Mouse (Mus musculus): Measurements from ENCODE around the gene Phyhipl.

Gene Phyhipl

DNA sequence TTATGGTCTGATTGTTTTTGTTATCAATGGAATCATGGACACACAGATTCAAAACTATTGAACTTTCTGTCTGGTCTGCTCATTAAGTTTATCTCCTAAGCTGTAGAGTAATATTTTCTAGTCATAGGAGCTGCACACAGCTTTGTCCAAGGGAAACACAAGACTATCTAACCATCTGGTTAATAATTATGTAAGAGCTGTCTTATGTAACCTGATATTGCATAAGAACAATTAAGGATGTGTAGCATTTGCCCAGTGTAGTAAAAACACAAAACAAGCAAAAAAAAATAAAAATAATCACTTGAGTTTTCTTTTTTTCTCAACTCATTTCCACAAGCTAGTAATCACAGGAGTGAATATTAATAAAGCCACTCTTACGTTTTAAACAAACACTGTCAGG lies 20.5 kb downstream of the Phyhipl start:
- no peak for DNase-seq (ENCODE audit: extremely low spot score, low read depth, low spot score)

DNA sequence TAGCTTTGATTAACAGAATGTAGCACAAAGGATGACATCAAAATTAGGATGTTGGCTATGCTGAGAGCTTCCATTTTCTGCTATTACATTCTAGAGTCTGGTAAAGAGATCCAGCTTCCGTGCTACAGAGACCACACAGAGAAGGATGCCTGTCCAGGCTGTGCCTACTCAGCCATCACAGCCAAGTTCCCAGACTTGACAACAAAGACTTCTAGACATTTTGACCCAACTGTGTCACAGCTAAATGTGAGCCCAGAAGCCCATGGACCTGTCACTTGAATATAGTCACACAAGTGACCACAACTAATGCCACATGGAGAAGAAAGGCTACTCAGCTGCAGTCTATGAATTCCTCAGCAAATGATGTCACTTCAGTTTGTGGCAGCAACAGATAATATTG lies 24.6 kb downstream of the Phyhipl start:
- no peak for DNase-seq (ENCODE audit: extremely low spot score, low read depth, low spot score)

DNA sequence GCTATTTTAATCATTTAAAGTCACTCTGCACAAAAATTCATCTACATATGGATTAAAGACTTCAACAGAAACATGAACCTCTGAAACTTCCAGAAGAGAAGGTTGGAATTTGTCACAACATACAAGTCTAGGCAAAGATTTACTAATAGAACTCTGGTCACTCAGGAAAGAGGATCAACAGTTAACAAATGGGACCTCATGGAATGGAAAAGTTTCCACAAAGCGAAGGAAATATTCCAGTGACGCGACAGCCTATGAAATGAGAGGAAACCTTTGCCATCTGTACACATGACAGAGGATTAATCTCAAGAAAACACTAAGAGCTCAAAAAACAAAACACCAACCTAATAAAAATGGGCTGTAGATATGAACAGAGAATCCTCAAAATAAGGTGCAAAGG lies 32.3 kb downstream of the Phyhipl start:
- DNase-seq (ENCODE audit: extremely low spot score, low read depth, low spot score) = no peak

DNA sequence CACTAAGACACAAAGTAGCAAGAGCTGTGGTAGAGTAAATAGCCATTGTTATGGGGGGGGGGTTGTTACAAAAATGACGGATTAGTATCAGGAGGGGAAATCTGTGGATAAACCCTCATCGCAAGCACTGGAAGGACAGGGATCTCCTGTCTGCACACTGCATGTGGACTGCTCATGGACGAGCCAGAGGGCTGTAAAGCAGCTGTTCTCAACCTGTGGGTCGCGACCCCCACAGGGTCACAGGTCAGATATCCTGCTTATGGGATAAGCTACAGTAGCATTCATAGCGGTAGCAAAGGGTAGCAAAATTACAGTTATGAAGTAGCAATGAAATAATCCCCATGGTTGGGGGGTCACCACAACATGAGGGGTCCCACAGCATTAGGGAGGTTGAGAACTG lies 39.4 kb downstream of the Phyhipl start:
- DNase-seq (ENCODE audit: extremely low spot score, low read depth, low spot score) = no peak

DNA sequence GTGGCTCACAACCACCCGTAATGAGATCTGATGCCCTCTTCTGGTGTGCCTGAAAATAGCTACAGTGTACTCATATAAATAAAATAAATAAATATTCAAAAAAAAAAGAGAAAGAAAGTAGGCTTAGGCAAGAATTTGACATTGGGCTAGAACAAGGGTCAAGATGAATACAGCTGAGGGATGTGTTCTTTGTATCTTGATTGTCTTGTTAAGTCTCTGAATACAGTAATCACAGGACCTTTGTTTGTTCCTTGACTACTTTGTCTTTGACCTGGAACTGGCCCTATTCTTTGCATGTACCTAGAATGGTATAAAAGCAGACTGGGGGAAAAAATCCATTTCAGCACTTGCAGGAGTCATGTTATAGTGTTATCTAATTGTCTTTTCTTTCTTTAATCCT lies 44.1 kb downstream of the Phyhipl start:
- no peak for DNase-seq (ENCODE audit: extremely low spot score, low read depth, low spot score)

DNA sequence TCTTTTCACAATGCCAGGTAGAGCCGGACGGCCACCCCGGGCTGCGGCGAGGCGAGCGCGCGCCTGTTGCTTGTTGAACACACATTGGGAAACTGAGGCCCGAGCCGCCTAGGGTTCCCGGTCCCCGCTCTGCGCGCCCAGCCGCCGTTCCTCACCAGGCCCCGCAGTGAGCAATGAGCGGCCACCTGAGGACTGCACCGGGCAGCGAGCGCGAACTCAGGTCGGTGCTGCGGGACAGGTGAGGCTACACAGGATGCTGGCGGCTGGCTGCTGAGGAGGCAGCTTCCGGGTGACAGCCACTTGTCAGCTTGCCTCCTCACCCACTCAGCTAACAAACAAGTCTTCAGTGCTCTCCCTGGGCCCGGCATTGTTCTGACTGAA lies 55.9 kb downstream of the Phyhipl start:
- no peak for DNase-seq (ENCODE audit: extremely low spot score, low read depth, low spot score)

DNA sequence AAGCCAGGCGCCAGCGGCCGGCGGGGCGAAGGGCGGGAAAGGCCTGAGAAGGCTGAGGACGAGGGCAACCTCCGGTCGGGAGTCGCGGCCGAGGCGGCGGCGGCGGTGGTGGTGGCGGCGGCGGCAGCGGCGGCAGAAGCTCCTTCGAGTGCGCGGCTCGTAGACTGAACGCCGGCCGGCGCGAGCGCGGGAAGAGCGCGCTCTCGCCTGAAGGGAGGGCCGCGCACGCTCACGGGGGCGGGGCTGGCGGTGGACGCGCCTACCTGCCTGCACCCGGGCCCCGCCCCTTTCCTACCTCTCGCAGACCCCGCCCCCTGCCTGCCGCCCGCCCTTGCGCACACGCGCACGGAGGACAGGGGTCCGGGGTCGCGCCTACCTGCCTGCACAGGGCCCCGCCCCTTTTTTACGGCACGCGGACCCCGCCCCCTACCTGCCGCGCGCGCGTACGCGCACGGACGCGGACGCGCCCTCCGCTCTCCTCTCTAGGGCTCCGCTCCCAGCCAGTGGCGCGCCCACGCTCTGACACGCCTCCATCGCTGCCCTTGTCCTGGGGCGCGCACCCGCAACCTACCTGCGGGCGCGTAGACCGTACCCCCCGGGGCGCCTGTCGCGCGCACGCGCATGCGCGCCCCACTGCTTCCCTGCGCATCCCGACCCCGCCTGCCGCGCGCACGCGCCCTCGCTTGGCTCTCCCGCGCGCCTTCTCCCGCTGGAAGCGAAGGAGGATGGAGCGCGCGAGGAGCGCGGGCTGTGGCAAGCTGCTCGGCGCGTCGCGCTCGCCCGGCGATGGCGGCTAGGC lies 56.4 kb downstream of the Phyhipl start:
- no peak for DNase-seq (ENCODE audit: extremely low spot score, low read depth, low spot score)

DNA sequence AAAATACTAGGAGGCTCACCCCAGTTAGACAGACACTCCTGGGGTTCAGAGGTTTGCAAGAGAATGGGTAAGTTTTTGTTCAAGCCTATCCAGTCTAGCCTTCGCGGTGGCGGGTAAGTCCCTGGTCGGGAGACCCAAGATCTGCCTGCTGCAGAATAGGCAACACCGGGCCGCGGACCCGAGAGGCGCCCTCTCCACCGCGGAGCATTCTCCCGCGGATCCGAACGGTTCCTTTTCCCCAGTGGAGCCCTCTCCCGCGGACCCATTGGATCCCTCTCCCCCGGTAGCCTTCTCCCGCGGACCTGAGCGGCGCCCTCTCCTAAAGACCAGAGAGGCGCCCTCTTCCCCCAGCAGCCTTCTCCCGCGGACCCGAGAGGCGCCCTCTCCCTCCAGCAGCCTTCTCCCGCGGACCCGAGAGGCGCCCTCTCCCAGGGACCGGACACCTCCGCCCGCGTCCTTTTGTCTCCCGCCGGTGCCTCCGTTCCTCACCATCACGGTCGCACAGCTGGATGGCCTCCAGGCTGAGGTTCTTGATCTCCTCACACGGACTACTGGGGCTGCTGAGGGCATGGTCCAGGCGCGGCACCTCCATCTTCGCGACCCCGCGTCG lies 57.1 kb downstream of the Phyhipl start:
- no peak for DNase-seq (ENCODE audit: extremely low spot score, low read depth, low spot score)

DNA sequence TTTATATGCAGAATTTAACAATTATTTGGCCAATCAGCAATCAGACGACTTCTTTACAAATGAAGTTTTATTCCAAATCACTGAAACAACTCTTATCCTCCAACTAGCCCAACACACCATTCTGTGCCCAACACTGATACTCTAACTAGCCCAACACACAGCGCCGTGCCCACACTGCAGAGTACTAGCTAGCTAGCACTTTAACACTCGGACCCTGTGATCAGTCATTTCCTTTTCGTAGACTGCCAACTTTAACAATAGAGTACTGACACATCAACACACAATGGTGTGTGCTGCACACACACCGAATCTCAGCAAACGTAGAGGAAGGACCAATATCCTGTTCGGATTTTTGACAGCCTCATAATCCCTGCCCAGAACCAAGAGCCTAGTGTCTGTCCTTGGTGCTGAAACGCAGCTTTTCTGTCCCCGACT lies 57.7 kb downstream of the Phyhipl start:
- DNase-seq (ENCODE audit: extremely low spot score, low read depth, low spot score) = peak; percentile 67

DNA sequence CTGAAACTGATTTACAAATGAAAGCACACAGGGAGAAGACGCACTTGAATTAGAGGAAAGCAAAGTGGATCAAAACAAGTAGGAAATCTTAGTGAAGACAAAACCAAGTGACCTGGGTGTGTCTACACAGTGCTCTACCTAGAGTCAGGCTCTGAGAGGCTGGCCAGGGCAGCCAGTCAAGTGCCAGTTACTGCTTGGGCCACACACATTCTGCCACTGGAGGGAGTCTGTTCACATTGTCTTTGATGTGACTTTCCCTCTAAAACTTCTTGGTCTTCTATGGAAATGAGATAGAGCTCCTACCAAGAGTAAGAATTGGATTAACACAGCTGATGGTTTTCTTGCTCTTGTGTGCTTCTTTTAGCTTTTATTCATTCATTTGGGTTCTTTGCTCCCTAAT lies 61.8 kb downstream of the Phyhipl start:
- no peak for DNase-seq (ENCODE audit: extremely low spot score, low read depth, low spot score)

DNA sequence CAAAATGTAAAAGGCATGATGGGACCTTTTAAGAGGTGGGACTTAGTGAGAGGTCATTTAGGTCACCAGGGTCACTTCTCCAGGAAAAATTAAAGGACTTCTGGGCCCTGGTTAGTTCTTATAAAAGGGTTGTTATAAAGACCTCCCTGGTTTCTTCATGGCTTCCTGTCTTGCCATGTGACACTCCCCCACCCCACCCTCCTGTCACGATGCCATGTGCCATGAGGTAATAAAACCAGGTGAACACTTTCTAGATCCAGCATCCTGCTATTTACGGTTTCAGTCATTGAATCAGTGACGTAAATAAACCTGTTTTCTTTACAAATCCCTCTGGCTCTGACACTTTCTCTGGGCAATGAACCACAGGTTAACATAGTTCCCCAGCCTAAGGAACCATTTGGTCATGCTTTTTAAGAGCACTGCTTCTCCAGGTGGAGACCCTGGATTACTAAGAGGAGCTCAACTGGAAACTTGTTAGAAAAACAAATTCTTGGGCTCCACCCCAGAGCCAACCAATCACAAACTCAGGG lies 68.8 kb downstream of the Phyhipl start:
- no peak for DNase-seq (ENCODE audit: extremely low spot score, low read depth, low spot score)

DNA sequence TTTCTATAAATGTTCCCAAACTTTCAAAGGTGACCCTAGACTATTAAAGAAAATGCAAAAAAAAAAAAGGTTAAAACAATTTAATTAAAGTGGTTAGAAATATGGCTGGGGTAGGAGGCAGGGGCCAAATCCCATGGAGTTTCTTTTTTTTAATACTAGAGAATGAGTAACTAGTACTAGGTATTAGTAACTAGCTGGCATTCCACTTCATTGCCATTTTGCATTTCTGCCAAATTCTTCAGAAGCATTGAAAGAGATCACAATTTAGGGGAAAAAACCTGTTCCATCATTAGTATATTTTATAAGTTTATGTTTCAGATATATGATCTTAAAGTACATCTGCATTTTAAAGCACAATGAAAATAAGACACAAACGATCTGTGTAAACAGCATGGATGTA lies 71.6 kb downstream of the Phyhipl start:
- no peak for DNase-seq (ENCODE audit: extremely low spot score, low read depth, low spot score)

DNA sequence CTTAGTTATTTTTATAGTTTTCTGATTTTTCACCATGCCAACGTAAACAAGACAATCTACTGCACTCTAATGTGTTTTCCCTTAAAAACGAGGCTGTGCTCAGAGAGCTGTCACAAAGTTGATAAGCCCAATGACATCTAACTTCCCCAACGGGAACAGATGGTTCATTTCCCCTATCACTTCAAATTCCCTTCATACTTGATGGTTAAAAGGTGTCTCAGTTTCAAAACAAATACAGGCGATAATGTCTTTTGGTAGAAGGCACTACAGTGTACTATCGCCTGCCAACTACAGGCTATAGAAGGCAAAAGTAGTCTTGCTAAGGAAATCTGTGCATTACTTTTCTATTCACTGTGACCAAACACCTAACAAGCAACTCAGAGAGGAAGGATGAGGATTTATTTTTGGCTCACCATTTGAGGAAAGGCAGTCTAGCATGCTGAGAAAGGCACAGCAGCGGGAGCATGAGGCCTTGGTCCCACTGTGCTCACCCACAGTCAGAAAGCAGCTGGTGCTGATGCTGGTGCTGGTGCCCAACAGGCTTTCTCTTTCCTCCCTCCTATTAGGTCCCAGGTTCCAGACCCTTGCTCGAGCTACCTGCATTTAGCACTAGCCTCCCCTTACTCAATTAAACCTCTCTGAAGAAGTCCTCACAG lies 74.1 kb downstream of the Phyhipl start:
- DNase-seq (ENCODE audit: extremely low spot score, low read depth, low spot score) = no peak

DNA sequence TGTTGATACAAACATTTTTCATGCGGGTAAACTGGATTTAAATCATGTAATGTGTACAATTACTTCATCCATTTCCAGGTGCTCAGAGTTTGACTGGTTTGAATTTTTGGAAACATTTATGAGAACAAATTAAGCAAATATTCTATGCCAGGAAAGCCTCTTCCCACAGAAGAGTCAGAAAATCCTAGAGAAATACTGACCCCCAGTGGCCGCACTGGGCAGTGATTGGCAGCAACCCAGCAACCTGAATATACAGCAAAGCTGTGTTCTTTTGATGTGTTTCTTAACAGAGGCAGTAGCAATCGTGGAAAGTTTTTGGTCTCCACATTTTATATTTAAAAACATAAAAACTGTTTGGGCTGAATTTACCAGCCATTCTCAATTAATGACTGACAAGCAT lies 92.1 kb downstream of the Phyhipl start:
- peak; percentile 31 for DNase-seq (ENCODE audit: extremely low spot score, low read depth, low spot score)

DNA sequence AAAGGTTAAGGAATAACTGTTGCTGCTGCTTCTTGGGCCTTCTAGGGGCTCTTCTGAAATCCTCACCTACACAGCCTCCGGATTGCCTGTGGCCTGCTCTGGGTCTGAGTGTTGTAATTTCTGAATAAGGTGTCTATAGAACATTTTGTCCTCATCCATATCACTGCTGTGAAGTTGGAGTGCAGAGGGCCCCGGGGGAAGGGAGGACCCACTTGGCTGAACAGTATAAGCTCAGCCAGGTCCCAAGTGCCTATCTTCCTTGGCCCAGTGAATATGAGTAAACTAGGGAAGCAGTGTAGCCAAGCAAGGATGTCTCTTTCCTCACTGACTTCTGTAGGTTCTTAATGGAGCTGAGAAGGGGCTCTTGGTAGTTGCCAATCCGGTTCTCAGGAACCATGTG lies 103.2 kb downstream of the Phyhipl start:
- DNase-seq (ENCODE audit: extremely low spot score, low read depth, low spot score) = no peak

DNA sequence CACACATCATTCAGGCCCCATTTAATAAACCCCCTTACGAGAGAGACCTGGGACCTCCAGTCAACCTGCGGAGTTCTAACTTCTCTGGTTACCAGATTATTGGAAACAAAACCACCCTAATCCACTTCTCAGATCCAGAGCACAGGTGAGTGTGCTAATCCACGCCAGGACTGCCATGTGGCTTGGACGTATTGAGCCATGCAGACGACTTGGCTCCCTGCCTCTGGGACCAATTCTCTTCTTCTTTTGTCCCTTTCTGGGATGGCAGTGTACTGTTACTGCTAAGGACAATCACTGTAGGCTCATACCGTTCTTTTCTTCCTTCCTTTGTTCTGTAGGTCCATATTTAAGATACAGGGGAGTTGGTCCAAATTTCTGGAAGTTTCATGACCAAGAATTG lies 112.9 kb downstream of the Phyhipl start:
- DNase-seq (ENCODE audit: extremely low spot score, low read depth, low spot score) = no peak

DNA sequence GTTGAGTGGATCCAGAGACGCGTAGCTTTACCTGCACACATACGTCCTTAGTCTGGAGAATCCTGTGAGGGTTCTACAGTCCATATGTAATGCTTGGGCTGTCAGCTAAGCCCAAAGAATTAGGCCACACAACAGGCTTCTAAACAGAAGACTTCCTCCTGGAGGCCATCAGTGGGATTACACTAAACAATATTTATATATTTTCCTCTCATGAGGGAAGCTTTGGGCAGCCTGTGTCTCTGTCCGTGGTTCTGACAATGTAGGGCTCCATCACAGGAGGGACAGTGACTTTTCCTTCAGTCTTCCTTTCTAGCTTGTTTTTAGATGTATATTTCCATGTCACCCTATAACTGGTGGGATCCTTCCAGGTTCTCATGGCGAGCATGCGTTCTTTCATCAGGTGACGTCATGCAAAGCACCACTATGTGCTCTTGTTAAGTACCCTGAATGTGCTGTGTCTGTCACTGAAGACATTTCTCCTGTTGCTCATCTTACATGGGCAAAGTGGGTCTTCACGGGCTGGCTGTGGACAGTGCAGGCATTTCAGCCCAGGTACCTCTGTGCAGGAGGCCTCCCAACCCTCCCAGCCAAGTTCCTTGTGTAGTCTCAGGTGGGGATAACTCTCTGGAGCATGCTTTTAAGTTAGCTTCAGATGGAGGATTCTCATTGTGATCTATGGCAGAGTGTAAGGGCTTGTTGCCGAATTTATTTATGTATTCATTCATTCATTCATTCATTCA lies 115.1 kb downstream of the Phyhipl start:
- no peak for DNase-seq (ENCODE audit: extremely low spot score, low read depth, low spot score)

DNA sequence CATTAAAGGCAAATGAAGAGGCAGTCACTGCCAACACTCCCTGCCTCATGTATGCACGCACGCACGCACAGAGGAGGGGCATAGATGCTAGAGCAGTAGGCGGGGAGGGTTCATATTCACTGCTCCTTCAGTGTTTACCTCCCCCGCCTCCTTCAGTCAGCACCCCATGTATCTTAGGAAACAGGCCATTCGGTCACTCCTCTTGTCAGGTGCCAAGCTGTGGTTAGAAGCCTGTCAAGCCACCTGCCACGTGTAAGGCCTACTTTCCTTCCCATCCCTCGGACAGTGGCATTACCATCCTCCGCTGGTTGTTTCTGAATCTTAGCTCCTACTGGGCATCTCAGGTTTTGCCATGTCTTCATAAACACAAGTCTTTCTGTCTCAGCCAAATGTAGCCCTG lies 116.5 kb downstream of the Phyhipl start:
- DNase-seq (ENCODE audit: extremely low spot score, low read depth, low spot score) = no peak

DNA sequence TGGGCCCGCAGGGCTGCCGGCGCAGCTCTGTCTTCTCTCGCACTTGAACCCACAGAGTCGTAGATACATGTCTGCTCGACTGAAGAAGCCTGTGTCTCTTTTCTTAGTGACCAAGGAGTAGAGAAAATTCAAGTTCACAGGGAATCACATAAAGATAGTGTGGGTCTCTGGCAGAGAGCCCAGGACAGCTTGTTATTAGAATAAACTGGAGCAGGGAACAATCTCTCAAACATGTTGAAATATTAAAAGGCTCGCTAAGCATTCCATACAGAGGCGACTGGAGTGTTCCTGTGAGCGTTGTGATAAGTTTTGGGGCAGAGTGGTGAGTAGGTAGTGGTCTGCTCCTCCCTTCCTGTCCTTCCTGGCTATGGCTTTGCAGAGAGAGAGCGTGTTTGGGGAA lies 118.1 kb downstream of the Phyhipl start:
- DNase-seq (ENCODE audit: extremely low spot score, low read depth, low spot score) = no peak

DNA sequence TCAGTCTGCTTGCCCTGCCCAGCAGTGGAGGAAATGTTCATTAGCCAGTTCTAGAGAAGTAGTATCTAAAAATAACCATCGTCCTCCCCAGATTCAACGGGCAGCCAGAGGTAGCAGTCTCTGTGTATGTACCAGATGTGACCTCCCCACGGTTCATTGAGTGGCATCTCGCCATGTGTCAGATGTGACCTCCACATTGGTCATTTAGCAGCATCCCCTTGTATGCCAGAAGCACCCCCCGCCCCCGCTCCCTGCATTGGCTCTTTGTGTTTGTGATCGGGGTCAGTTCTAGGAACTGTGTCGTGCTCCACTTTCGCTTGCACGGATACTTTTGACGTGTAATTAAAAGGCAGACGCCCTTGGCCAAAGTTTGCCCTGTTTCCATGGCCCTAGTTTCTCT lies 120.4 kb downstream of the Phyhipl start:
- no peak for DNase-seq (ENCODE audit: extremely low spot score, low read depth, low spot score)

DNA sequence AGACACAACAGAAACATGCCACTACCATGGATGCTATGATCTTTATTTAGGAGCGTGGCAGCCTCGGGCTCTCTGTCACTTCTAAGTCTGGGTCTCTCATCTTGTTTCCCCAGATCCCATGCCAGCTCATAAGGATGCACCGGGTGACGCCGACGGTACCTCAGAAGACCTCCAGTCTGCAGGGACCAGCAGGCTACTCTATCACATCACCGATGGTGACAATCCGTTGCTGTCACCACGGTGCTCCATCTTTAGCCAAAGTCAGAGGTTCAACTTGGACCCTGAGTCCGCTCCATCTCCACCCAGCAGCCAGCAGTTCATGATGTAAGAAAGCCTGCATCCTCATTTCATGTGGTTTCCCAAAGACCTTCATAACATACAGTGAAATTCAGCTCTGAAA lies 121.2 kb downstream of the Phyhipl start:
- DNase-seq (ENCODE audit: extremely low spot score, low read depth, low spot score) = no peak

All from hindlimb bud, embryonic 11.5 days (tissue).